Mouse (Mus musculus) ES-E14 (cell line): Measurements from ENCODE around the gene Atp1b2.

Source experiments
- HCFC1 ChIP-seq: IDR thresholded peaks from 2 replicates; pipeline ENCODE4 v1.6.1; 2012; ENCODE audit warnings: low read length, inconsistent platforms, borderline replicate concordance; ENCODE audit not compliant: insufficient read depth
- MAFK ChIP-seq: IDR thresholded peaks from 2 replicates; pipeline ENCODE4 v1.6.1; 2014; ENCODE audit warnings: mild to moderate bottlenecking, low read depth, low read length, inconsistent platforms; ENCODE audit not compliant: insufficient read depth
- ZC3H11A ChIP-seq: IDR thresholded peaks from 2 replicates; pipeline ENCODE4 v1.6.1; 2012; ENCODE audit warnings: low read depth, mild to moderate bottlenecking, inconsistent platforms, low read length, borderline replicate concordance
- ZNF384 ChIP-seq: IDR thresholded peaks from 2 replicates; pipeline ENCODE4 v1.6.1; 2012; ENCODE audit warnings: low read depth, low read length, inconsistent platforms

- TF ChIP-seq HCFC1, result no peak
- no peak for TF ChIP-seq ZC3H11A
- TF ChIP-seq MAFK, result no peak
- TF ChIP-seq ZNF384, result no peak
Measured at GRCm38 (mm10) chr11:69599436-69599835, 6.3 kb downstream of the Atp1b2 start.
